Mouse (Mus musculus): ENCODE results near the gene Ttc39b. TPM values are rescaled to one million over a fixed set of nuclear protein-coding genes. Genes with fewer than 3 reads are reported as not detected.

The Ttc39b gene
- polyA plus RNA-seq, 1 experiment, result 4.1 TPM

- no peaks in the 10 kb centered on the region for H3K36me3 ChIP-seq (ENCODE audit: control insufficient read depth, insufficient read depth, low read length)
- no peak overlapping the region for H3K27ac ChIP-seq (ENCODE audit: insufficient read depth, low read length)
- TF ChIP-seq POLR2A (IDR thresholded peaks at IDR 0.05; ENCODE audit: low read depth, low read length) (no peak), CTCF (IDR thresholded peaks at IDR 0.05; ENCODE audit: extremely low read depth, insufficient read depth, insufficient read length, insufficient replicate concordance) (no peak)
- peaks cover 2% of the 10 kb centered on the region; the same call in 1 of the 2 replicates for H3K4me1 ChIP-seq (ENCODE audit: control insufficient read depth, insufficient read depth, insufficient read length)
- 92% methylated on average over 1 of the region's 1 CpGs for WGBS
- DNase-seq (ENCODE audit: low read depth in 1 of 2, low spot score in 2 of 2), result no peak
- H3K4me3 ChIP-seq (ENCODE audit: extremely low read depth, insufficient read depth, insufficient read length), result no peak overlapping the region
- H3K27me3 ChIP-seq (ENCODE audit: control insufficient read depth, insufficient read depth, low read length), result no peaks in the 10 kb centered on the region
These were observed 24.9 kb upstream of the Ttc39b start for GRCm38 (mm10) chr4:83348970-83349369.

- 70% methylated on average over 2 of the region's 2 CpGs for WGBS
- Histone ChIP-seq H3K4me1 (ENCODE audit: control insufficient read depth, insufficient read depth, insufficient read length) (peaks cover 2% of the 10 kb centered on the region; the same call in 1 of the 2 replicates), H3K27ac (ENCODE audit: insufficient read depth, low read length) (no peak overlapping the region), H3K4me3 (ENCODE audit: extremely low read depth, insufficient read depth, insufficient read length) (no peak overlapping the region), H3K27me3 (ENCODE audit: control insufficient read depth, insufficient read depth, low read length) (no peaks in the 10 kb centered on the region), H3K36me3 (ENCODE audit: control insufficient read depth, insufficient read depth, low read length) (no peaks in the 10 kb centered on the region)
- no peak for TF ChIP-seq POLR2A (IDR thresholded peaks at IDR 0.05; ENCODE audit: low read depth, low read length)
- TF ChIP-seq CTCF (IDR thresholded peaks at IDR 0.05; ENCODE audit: extremely low read depth, insufficient read depth, insufficient read length, insufficient replicate concordance), result no peak
- no peak for DNase-seq (ENCODE audit: low read depth in 1 of 2, low spot score in 2 of 2)
These were observed 19.8 kb upstream of the Ttc39b start for GRCm38 (mm10) chr4:83343895-83344294.

GRCm38 (mm10) chr4:83343146-83343823 lies 19.2 kb upstream of the Ttc39b start:
- no peaks in the 10 kb centered on the region for H3K27me3 ChIP-seq (ENCODE audit: control insufficient read depth, insufficient read depth, low read length)
- H3K4me3 ChIP-seq (ENCODE audit: extremely low read depth, insufficient read depth, insufficient read length), result no peak overlapping the region
- H3K27ac ChIP-seq (ENCODE audit: insufficient read depth, low read length), result no peak overlapping the region
- 86% methylated on average over 9 of the region's 9 CpGs for WGBS
- TF ChIP-seq CTCF (IDR thresholded peaks at IDR 0.05; ENCODE audit: extremely low read depth, insufficient read depth, insufficient read length, insufficient replicate concordance) (no peak), POLR2A (IDR thresholded peaks at IDR 0.05; ENCODE audit: low read depth, low read length) (no peak)
- no peak for DNase-seq (ENCODE audit: low read depth in 1 of 2, low spot score in 2 of 2)
- H3K4me1 ChIP-seq (ENCODE audit: control insufficient read depth, insufficient read depth, insufficient read length), result peaks cover 2% of the 10 kb centered on the region; the same call in 1 of the 2 replicates
- H3K36me3 ChIP-seq (ENCODE audit: control insufficient read depth, insufficient read depth, low read length), result no peaks in the 10 kb centered on the region

- peaks cover 2% of the 10 kb centered on the region; the same call in 1 of the 2 replicates for H3K4me1 ChIP-seq (ENCODE audit: control insufficient read depth, insufficient read depth, insufficient read length)
- WGBS, result 55% methylated on average over 14 of the region's 14 CpGs
- H3K36me3 ChIP-seq (ENCODE audit: control insufficient read depth, insufficient read depth, low read length), result no peaks in the 10 kb centered on the region
- no peak for DNase-seq (ENCODE audit: low read depth in 1 of 2, low spot score in 2 of 2)
- TF ChIP-seq CTCF (IDR thresholded peaks at IDR 0.05; ENCODE audit: extremely low read depth, insufficient read depth, insufficient read length, insufficient replicate concordance) (no peak), POLR2A (IDR thresholded peaks at IDR 0.05; ENCODE audit: low read depth, low read length) (no peak)
- H3K4me3 ChIP-seq (ENCODE audit: extremely low read depth, insufficient read depth, insufficient read length), result no peak overlapping the region
- no peaks in the 10 kb centered on the region for H3K27me3 ChIP-seq (ENCODE audit: control insufficient read depth, insufficient read depth, low read length)
- H3K27ac ChIP-seq (ENCODE audit: insufficient read depth, low read length), result no peak overlapping the region
These were observed 18.4 kb upstream of the Ttc39b start for GRCm38 (mm10) chr4:83342268-83342970.

- Histone ChIP-seq H3K36me3 (ENCODE audit: control insufficient read depth, insufficient read depth, low read length) (no peaks in the 10 kb centered on the region), H3K4me1 (ENCODE audit: control insufficient read depth, insufficient read depth, insufficient read length) (no peaks in the 10 kb centered on the region), H3K27ac (ENCODE audit: insufficient read depth, low read length) (no peak overlapping the region), H3K4me3 (ENCODE audit: extremely low read depth, insufficient read depth, insufficient read length) (no peak overlapping the region), H3K27me3 (ENCODE audit: control insufficient read depth, insufficient read depth, low read length) (no peaks in the 10 kb centered on the region)
- WGBS, result 5% methylated on average over 1 of the region's 1 CpGs
- TF ChIP-seq POLR2A (IDR thresholded peaks at IDR 0.05; ENCODE audit: low read depth, low read length), result no peak
- no peak for DNase-seq (ENCODE audit: low read depth in 1 of 2, low spot score in 2 of 2)
These were observed 15.3 kb upstream of the Ttc39b start for GRCm38 (mm10) chr4:83339393-83339792.

GRCm38 (mm10) chr4:83337717-83338116 lies 13.7 kb upstream of the Ttc39b start:
- Histone ChIP-seq H3K4me1 (ENCODE audit: control insufficient read depth, insufficient read depth, insufficient read length) (no peaks in the 10 kb centered on the region), H3K27ac (ENCODE audit: insufficient read depth, low read length) (no peak overlapping the region), H3K27me3 (ENCODE audit: control insufficient read depth, insufficient read depth, low read length) (no peaks in the 10 kb centered on the region), H3K4me3 (ENCODE audit: extremely low read depth, insufficient read depth, insufficient read length) (no peak overlapping the region), H3K36me3 (ENCODE audit: control insufficient read depth, insufficient read depth, low read length) (no peaks in the 10 kb centered on the region)
- 82% methylated on average over 3 of the region's 3 CpGs for WGBS
- no peak for DNase-seq (ENCODE audit: low read depth in 1 of 2, low spot score in 2 of 2)
- no peak for TF ChIP-seq CTCF (IDR thresholded peaks at IDR 0.05; ENCODE audit: extremely low read depth, insufficient read depth, insufficient read length, insufficient replicate concordance)
- TF ChIP-seq POLR2A (IDR thresholded peaks at IDR 0.05; ENCODE audit: low read depth, low read length), result no peak

GRCm38 (mm10) chr4:83330369-83330768 lies 6.3 kb upstream of the Ttc39b start:
- no peaks in the 10 kb centered on the region for H3K36me3 ChIP-seq (ENCODE audit: control insufficient read depth, insufficient read depth, low read length)
- TF ChIP-seq POLR2A (IDR thresholded peaks at IDR 0.05; ENCODE audit: low read depth, low read length) (no peak), CTCF (IDR thresholded peaks at IDR 0.05; ENCODE audit: extremely low read depth, insufficient read depth, insufficient read length, insufficient replicate concordance) (no peak)
- WGBS, result 91% methylated on average over 4 of the region's 4 CpGs

More at GRCm38 (mm10) chr4:83330369-83330768, 6.3 kb upstream of the Ttc39b start:
- no peak for DNase-seq (ENCODE audit: low read depth in 1 of 2, low spot score in 2 of 2)
- Histone ChIP-seq H3K4me3 (ENCODE audit: extremely low read depth, insufficient read depth, insufficient read length) (no peak overlapping the region), H3K4me1 (ENCODE audit: control insufficient read depth, insufficient read depth, insufficient read length) (peaks cover 2% of the 10 kb centered on the region; the same call in 1 of the 2 replicates), H3K27ac (ENCODE audit: insufficient read depth, low read length) (no peak overlapping the region), H3K27me3 (ENCODE audit: control insufficient read depth, insufficient read depth, low read length) (no peaks in the 10 kb centered on the region)

Data from spleen, adult 2 months (tissue).